Mouse (Mus musculus): Measurements from ENCODE around the gene Exoc6b. TPM values are rescaled to one million over a fixed set of nuclear protein-coding genes. Genes with fewer than 3 reads are reported as not detected.
A peak's percentile ranks its signal among the peaks of the same experiment; 100 is the strongest.

Gene Exoc6b
- polyA plus RNA-seq, 1 experiment, result 7.8 TPM

DNA sequence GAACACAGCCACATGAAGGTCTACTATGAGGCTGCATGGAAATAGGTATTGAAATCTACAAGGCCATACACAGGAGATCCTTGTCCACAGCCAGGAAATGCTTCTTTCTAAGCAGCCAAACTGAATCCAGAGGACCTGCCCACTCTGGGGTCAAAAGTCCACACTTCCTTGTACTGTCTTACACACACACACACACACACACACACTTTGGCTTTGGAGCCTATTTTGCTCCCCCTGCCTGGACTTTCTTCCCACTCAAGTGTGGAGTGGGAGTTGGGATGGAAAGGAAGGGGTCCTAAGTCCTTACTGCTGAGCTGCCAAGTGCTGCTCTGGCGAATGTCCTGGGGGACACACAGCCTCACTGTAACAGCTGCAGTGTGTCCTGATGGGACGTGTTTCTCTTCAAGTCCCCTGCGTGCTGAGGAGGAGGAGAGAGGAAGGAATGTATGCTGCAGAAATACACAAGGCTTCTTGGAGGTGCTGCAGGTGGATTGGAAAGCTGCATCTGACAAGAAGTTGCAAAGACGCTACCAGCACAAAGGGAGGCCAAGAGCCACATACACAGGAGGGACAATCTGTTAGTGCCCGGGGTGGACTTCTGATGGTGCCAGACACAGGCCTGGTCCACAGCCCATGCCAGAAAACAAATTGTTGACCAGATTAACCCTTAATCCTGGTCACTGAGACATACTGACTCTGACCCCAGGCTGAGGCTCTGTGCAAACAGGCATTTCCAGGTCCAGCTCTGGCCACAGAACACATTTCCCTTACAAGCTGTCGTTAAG lies 478.2 kb downstream of the Exoc6b start:
- Histone ChIP-seq H3K4me1 (ENCODE audit: control insufficient read depth, insufficient read depth, low read length) (peaks cover 17% of the 10 kb centered on the region), H3K36me3 (ENCODE audit: control insufficient read depth, insufficient read depth, low read length) (no peaks in the 10 kb centered on the region), H3K27ac (ENCODE audit: control insufficient read depth, insufficient read depth, low read depth, low read length) (no peak overlapping the region), H3K4me3 (ENCODE audit: control insufficient read depth, low read depth, low read length) (no peak overlapping the region), H3K27me3 (ENCODE audit: control insufficient read depth, insufficient read depth, low read length) (no peaks in the 10 kb centered on the region)
- TF ChIP-seq POLR2A (IDR thresholded peaks at IDR 0.05; ENCODE audit: control insufficient read depth, low read depth, low read length) (no peak), CTCF (IDR thresholded peaks at IDR 0.05; ENCODE audit: control insufficient read depth, insufficient read depth, insufficient replicate concordance, low read depth, low read length) (no peak)

DNA sequence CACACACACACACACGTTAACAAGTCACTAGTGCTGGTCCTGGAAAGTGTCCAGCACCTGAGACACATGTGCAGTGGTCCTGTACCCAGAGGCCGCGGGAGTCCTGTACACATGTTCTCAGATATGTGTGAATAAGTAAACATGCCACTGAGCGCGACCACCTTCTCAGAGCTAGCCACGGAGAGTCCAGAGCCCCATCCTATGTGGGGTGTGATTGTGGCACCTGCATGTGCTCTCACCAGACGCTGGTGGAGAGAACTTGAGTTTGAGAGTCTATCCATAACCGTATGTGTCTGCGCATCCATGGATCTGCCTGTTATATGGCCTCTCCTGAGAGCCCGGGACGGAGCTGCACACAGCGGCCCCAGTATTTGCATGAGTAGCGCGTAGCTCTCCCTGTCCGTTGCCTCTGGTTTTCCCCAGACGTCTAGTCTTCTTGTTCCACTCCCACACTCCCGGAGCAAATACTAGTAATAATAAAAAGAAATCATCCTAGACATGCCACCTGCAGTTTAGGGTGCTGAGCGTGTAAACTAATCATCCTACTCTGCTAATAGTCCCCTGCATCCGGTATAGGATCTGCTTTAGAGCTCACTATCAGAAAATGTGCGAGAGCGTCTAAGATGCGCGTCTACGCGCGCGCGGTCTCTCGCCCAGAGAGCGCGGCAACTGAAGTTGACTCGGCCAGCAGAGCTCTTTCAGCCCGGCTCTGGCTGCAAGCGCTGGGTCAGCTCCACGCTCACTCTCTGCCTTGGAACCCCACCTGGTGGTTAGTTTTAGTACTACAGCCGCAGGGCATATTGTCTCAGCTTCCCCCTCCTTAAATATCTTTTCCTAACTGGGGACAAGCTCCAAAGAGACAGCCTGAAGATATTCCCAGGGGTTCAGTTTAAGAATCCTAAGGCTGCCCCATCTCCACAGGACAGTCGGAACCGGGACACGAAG lies 479.3 kb downstream of the Exoc6b start:
- H3K27ac ChIP-seq (ENCODE audit: control insufficient read depth, insufficient read depth, low read depth, low read length), result no peak overlapping the region
- H3K4me3 ChIP-seq (ENCODE audit: control insufficient read depth, low read depth, low read length), result no peak overlapping the region; the same call in 1 of the 2 replicates
- no peaks in the 10 kb centered on the region for H3K36me3 ChIP-seq (ENCODE audit: control insufficient read depth, insufficient read depth, low read length)
- H3K4me1 ChIP-seq (ENCODE audit: control insufficient read depth, insufficient read depth, low read length), result peaks cover 23% of the 10 kb centered on the region
- TF ChIP-seq CTCF (IDR thresholded peaks at IDR 0.05; ENCODE audit: control insufficient read depth, insufficient read depth, insufficient replicate concordance, low read depth, low read length) (peak; percentile 72), POLR2A (IDR thresholded peaks at IDR 0.05; ENCODE audit: control insufficient read depth, low read depth, low read length) (no peak)
- H3K27me3 ChIP-seq (ENCODE audit: control insufficient read depth, insufficient read depth, low read length), result peaks cover 2% of the 10 kb centered on the region; the same call in 1 of the 2 replicates

DNA sequence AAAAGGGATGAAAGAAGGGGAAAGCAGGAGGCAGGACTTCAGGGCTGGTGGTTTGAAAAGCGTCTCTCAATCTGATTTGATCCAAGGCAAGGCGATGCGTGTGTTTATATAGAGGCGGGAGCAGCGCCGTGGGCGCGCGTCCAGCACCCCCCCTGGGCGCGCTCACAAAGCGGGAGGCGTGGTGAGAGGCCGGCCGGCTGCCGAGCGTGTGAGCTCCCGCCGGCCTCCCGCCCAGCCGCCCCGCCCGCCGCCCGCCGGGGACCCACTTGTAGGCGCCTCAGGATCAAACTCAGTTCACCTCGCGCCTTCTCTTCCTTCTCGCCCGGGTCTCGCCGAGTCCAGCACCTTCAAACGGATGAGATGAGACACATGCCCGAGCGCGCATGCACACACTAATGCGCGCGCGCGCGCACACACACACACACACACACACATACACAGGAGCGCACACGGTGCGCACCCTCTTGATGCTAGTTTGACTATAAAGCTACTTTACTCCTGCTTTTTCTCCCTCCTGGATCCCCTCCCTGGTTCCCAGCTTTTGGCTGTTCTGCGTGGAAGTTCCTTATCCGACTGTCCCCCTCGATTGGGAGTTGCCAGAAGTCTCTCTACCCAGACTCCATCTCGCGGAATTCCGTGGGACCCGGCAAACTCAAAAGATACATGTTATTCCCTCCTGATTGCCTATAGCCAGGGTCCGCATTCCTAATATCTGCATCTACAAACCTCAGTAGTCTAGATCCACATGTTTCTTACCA lies 480.2 kb downstream of the Exoc6b start:
- no peak overlapping the region for H3K27ac ChIP-seq (ENCODE audit: control insufficient read depth, insufficient read depth, low read depth, low read length)
- peaks cover 2% of the 10 kb centered on the region; the same call in 1 of the 2 replicates for H3K27me3 ChIP-seq (ENCODE audit: control insufficient read depth, insufficient read depth, low read length)

DNA sequence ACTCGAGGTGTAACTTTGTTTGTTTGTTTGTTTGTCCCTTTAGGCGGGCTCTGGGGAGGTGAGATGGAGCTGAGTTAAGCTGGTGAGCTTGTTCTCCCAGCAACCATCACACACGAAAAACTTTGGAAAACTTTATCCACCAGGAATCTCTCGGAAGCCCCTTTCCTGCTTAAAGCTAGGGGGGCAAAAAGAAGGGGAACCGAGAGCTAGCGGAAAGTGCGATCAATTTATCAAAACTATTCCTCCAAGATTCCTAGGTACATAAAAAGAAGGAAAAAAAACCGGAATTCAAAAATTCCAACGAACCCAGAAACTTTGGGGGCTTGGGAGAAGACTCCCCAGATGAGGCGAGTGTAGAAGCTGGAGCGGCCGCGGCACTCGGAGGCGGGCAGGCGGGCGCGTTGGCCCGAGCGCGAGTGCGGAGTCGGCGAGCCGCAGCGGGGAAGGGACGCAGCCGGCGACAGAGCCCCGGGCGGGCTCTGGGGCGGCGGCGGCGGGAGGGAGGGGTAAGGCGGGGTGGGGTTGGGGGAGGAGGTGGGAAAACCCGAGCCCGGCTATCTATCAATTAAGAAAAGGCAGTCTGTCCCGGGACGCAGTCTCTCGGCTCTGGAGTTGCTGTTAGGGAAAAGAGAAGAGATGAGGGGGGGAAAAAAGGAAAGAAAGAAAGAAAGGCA lies 481.0 kb downstream of the Exoc6b start:
- Histone ChIP-seq H3K4me1 (ENCODE audit: control insufficient read depth, insufficient read depth, low read length) (peaks cover 32% of the 10 kb centered on the region), H3K27me3 (ENCODE audit: control insufficient read depth, insufficient read depth, low read length) (peaks cover 2% of the 10 kb centered on the region; the same call in 1 of the 2 replicates), H3K27ac (ENCODE audit: control insufficient read depth, insufficient read depth, low read depth, low read length) (peak overlapping the region; percentile 34; the same call in 1 of the 2 replicates), H3K36me3 (ENCODE audit: control insufficient read depth, insufficient read depth, low read length) (no peaks in the 10 kb centered on the region), H3K4me3 (ENCODE audit: control insufficient read depth, low read depth, low read length) (peak overlapping the region; percentile 80)
- TF ChIP-seq POLR2A (IDR thresholded peaks at IDR 0.05; ENCODE audit: control insufficient read depth, low read depth, low read length) (no peak), CTCF (IDR thresholded peaks at IDR 0.05; ENCODE audit: control insufficient read depth, insufficient read depth, insufficient replicate concordance, low read depth, low read length) (no peak)

More for the DNA sequence above, 480.2 kb downstream of the Exoc6b start:
- peaks cover 25% of the 10 kb centered on the region for H3K4me1 ChIP-seq (ENCODE audit: control insufficient read depth, insufficient read depth, low read length)
- no peaks in the 10 kb centered on the region for H3K36me3 ChIP-seq (ENCODE audit: control insufficient read depth, insufficient read depth, low read length)
- peak overlapping the region; percentile 50 for H3K4me3 ChIP-seq (ENCODE audit: control insufficient read depth, low read depth, low read length)
- no peak for TF ChIP-seq CTCF (IDR thresholded peaks at IDR 0.05; ENCODE audit: control insufficient read depth, insufficient read depth, insufficient replicate concordance, low read depth, low read length)
- no peak for TF ChIP-seq POLR2A (IDR thresholded peaks at IDR 0.05; ENCODE audit: control insufficient read depth, low read depth, low read length)

DNA sequence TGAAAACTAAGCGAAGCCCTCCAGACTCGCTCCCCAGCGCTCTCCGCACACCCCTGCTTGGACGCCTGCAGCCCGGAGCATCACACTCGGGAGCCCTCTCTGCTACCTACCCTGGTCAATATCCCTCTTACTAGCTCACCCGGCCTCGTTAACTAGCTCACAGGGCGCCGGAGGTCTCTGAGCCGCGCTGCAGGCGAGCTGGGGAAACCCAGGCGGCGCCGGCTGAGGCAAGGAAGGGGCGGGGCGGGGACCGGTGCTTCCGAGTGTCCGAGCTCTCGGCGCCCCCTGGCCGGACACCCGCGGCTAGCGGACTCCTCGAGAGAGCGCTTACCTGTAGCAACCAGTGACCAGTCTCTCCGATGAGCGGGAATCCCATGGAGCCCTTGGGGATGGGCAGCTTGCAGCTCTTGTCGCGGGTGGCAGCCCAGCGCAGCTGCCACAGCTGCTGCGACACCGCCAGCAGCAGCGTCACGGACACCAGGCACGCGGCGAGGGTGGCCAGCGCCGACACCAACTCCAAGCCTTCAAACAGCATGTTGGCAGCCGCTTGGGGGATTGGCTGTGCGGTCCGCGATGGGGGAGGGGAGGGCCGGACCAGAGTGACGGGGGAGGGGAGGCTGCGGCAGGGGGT lies 481.7 kb downstream of the Exoc6b start:
- Histone ChIP-seq H3K27me3 (ENCODE audit: control insufficient read depth, insufficient read depth, low read length) (peaks cover 2% of the 10 kb centered on the region; the same call in 1 of the 2 replicates), H3K4me3 (ENCODE audit: control insufficient read depth, low read depth, low read length) (peak overlapping the region; percentile 80), H3K36me3 (ENCODE audit: control insufficient read depth, insufficient read depth, low read length) (no peaks in the 10 kb centered on the region), H3K27ac (ENCODE audit: control insufficient read depth, insufficient read depth, low read depth, low read length) (peak overlapping the region; percentile 77), H3K4me1 (ENCODE audit: control insufficient read depth, insufficient read depth, low read length) (peaks cover 35% of the 10 kb centered on the region)
- no peak for TF ChIP-seq POLR2A (IDR thresholded peaks at IDR 0.05; ENCODE audit: control insufficient read depth, low read depth, low read length)
- no peak for TF ChIP-seq CTCF (IDR thresholded peaks at IDR 0.05; ENCODE audit: control insufficient read depth, insufficient read depth, insufficient replicate concordance, low read depth, low read length)

All from testis, adult 2 months (tissue).